Mouse (Mus musculus) neutrophil, adult 5-6 weeks (primary cell): ENCODE data around the gene Myocd. TPM values are rescaled to one million over a fixed set of nuclear protein-coding genes. Genes with fewer than 3 reads are reported as not detected.

Experiments used
- ATAC-seq: fragments of 151-379, 151-347 bp; 2 replicates; pipeline ENCODE4 v1.8.0; 2017; ENCODE audit warnings: mild to moderate bottlenecking, moderate TSS enrichment; ENCODE audit not compliant: insufficient number of reproducible peaks, poor library complexity, low FRiP score, severe bottlenecking; ENCODE audit errors: extremely low read depth
- total RNA-seq: library from RNA; stranded (forward); fragments of 200-1000 nt; gene quantifications from 2 replicates; pipeline ENCODE4 v1.2.3, GENCODE M21; 2017

The Myocd gene
- not detected in 2 replicates for total RNA-seq

DNA sequence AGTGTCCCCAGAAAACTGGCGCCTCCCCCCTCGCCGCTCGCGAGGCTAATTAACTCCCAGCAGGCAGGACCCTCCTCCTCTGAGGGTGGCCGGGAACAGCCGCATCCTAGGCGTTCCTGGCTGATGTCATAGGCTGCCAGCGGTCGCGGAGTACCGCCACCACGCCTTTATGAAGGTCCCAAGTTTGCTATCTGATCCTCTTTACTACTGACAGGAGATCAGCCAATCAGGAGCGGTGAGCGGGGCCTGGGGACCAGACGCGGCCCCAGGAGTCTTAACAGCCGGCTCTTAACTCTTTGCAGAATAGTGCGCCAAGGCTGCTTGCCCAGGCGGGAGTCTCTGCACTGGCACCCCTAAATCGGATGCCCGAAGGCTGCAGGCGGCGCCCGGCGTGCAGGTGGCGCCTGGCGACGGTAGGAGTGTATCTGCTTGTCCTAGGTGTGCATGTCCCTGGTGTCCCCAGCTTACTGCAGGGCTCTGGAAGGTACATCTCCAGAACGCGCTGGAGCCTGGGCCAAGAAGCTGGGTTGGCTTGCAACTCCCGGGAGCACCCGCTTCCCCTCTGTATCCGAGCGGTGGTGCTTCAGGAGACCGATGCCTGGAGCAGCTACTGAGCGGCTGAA is at the start of gene Myocd:
Myocd (minus strand) TSS at position 139 of the 623 bp plus-strand sequence.
- no peak for ATAC-seq

GRCm38 (mm10) chr11:65303824-65304223 is 34.0 kb upstream of the Myocd start:
- ATAC-seq: no peak

DNA sequence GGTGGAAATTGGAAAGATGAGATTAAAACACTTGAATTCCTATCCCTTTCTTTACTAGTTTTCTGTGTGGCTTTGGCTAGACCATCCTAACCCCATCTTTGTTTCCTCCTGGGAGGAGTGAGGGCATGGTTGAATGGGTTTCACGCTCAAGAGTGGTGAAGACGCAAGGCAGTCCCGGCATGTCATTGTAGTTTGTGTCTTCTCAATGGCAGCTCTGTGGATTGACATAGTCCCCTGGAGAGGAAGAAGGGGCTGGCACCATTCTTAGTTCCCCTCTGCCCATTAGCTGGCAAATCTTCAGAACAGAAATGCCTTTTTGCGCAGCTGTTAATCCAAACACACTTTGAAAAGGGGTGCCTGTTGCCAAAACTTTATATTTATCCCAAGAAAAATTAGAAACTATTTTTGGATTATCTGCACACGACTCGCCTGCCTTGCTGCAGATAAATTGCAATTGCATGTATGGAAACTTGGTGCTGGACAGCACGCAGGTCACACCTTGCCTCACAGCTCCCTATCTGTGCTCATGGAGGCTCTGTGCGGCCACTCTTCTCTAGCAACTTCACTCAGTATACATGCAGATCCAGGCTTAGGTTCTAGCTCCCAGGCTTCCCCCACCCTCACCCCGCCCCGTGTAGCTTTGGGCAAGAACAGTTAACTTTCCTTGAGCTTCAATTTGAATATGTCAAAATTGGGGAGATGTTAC is 24.5 kb upstream of the Myocd start:
- no peak for ATAC-seq

- no peak for ATAC-seq
Observed at GRCm38 (mm10) chr11:65292994-65293393, 23.2 kb upstream of the Myocd start.

DNA sequence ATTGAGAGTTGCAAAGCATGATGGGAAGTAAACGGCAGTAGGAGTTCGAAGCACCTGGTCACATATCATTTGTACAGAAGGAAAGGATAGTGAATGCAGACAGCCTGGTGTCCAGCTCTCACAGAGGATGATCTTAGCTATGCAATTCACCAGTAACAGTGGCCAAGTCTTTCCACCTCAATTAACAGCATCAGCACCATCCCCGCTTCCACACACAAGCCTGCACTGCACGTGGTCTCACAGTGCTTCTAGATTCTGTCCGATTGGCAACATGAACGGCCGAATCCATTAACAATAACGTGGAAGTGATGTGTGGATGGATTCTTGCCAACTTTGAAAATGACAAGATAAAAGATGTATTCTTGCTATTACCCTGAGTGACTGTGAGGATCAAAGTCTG is 17.9 kb upstream of the Myocd start:
- no peak for ATAC-seq

DNA sequence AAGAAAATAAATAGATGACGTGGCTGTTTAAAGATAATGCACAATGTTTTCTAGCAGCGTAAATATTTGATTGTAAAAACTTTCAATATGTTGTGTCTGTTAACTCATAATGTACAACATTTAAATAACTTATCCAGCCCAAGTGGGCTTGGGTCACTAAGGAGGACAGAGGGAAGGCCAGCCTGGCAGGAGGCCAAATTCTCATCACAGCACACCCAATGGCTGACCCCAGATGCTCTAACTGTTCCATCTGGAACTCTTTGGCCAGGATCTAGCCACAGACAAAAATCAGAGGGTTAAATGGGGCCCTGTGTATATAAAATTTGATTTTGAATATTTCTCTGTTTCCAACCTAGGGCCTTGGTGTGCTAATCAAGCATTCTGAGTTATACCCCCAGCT is 16.4 kb upstream of the Myocd start:
- ATAC-seq: no peak

DNA sequence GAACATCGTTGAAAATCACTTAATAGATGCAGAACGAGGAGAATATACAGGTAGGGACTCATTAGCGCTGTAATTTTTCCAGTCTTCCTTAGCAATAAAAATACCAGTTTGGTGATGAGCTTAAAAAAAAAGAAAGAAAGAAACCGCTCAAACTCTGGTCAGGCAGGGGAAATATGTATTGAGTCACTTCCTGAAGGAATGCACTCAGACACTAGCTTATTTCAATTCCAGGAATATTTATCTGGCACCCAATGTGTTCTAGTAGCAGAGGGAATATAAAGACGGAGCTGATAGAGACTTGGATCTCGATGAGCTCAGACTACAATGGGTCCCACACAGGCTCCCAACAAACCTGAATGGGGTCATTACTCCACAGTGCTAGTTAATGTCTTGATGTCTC is 5.7 kb upstream of the Myocd start:
- no peak for ATAC-seq

- no peak for ATAC-seq
Observed at GRCm38 (mm10) chr11:65271000-65271399, 1.2 kb upstream of the Myocd start.

- ATAC-seq: no peak
Observed at GRCm38 (mm10) chr11:65268310-65268709, 1.5 kb downstream of the Myocd start.

DNA sequence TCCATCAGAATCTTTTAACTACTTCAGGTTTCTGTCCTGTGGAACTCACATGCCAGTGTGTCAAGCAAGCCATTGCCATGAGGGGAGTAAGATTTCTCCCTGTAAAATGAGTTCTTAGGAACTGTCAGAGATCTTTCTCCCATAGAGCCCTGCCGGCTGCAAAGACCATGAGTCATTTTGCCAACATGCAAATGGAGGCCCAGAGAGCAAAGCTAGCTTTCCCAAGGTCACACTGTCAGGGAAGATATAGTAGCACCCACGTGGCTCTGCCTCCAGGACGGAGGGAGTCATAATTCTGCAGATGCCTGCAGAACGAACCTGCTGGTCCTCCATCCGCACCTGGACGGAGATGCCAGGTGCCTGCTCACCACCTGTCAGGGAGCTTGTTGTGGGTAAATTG is 6.3 kb downstream of the Myocd start:
- no peak for ATAC-seq

GRCm38 (mm10) chr11:65258997-65259396 is 10.8 kb downstream of the Myocd start:
- no peak for ATAC-seq

DNA sequence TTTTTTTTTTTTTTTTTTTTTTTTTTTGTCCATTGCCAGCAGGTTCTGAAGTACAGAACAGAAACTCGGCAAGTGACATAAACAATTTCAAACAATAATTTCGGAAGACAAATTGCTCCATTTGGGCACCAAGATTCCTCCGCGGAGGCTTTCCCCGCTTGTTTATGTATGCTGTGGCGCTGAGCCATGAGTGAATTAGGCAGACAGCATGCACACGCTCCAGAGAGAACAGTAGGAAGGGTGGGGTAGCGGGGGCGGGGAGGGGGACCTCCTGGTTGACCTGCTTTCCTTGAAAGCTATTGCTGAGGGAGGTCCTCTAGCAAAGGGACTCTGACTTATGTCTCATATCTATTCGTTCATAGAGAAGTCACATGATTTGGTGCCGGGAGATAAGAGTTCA is 13.6 kb downstream of the Myocd start:
- no peak for ATAC-seq

GRCm38 (mm10) chr11:65255564-65255963 is 14.2 kb downstream of the Myocd start:
- ATAC-seq: no peak

DNA sequence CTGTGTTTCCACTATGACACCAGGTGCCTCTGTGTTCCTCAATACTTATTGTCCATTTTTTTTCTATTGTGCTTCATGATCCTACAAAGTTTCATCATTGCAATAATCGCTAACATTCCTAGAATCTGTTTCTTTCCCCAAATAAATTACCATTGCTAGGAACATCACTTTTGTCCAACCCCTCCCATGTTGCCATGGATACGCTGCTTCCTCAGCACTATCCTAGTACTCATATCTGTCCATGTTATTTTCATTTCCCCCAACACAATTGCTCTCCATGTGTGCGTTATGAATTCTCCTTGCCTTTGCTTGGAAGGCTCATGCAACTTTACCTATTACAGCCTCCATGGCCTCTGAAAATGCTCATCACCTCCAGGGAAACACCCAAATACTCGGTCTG is 19.4 kb downstream of the Myocd start:
- ATAC-seq: no peak

DNA sequence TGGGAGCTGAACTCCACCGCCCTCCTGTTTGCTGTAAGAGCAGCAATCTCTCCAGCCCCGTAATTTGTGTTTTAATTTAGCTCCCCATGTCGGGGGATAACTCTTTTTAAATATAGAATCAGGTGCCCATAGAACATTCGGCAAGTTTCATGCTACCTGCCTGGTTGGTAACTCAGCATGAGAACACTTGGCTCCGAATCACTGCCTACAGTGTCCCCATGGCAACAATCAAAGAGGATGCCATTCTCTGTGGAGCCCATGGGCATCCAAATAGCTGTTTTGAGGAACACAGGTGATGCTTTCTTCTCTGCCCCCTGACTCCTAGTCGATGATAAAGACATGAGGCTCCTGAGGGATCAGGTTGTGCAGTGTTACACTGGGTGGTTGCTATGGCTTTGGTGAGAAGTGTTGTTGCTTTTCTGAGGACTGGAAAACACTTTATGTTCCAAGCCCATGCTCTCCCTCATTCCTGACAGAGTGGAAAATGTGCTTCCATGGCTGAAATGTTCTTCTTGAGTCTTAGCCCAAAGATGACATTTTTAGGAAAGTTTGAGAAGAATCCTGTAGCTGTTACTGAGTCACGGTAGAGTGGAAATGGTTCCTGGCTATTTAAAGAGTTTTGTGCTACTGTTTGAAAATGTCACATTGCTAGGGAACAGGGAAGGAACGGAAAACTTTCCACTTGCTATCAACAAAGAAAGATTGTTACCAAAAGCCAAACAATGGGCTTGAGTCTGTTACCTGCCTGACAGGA is 23.3 kb downstream of the Myocd start:
- no peak for ATAC-seq

DNA sequence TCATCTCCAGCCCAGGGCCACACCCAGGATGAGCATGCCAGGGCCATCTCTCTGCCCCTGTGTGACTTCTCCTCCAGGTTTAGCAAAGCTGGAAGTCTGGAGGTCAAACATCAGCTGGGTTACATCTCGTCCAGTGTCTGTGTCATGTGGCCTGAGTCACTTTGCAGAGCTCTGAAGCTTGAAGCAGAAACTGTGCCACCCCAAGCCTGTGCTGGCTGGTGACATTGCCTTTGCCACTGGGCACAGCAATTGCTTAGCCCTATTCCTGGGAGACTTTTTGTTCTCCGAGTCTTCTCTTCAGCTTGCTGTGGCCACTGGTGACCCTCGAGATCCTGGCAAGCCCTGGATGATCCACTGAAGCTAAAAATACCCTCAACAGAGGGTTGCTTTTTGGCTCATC is 26.2 kb downstream of the Myocd start:
- no peak for ATAC-seq

DNA sequence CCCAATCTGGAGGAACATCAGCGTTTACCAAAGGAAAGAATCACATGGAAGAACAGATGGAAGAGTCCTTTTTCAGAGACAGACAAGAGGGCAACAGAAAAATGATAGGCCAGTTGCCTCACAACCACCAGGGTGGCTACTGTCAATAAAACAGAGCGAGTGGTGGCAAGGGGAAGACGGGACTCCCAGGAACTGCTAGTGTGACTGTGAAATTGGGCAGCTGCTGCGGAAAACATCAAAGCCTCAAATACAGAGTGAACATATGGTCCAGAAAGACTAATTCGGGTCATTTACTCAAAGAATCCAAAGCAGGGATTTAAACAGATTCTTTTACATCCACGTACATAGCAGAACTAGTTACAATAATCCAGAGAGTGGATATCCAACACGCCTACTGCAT is 29.3 kb downstream of the Myocd start:
- ATAC-seq: no peak

GRCm38 (mm10) chr11:65237896-65238295 is 31.9 kb downstream of the Myocd start:
- ATAC-seq: no peak

GRCm38 (mm10) chr11:65236907-65237306 is 32.9 kb downstream of the Myocd start:
- no peak for ATAC-seq

DNA sequence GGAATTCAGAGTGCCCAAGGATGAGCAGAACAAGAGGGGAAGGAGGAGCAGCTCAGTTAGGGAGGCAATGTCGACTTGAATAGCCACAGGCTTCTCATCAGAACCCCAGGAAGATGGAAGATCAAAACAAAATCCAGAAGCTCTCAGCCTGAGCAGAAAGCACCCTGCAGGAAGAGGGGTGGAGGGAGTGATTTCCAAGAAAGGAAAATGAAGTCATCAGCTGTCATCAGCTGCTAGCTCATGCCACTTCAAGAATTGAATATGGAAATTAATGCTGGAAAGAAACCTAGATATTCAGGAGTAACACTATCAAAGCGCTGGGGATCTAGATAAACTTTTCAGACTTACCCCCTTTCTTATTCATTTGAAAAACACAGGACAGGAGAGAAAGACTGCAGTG is 34.4 kb downstream of the Myocd start:
- ATAC-seq: no peak
